Comparison of ENCODE assay signal across 8 mouse cellular contexts in genomic region chr2:31069114-31069445, GRCm38 (mm10).
A peak's percentile ranks its signal among the peaks of the same experiment; 100 is the strongest.
DNase-seq lines count a peak whose midpoint lies in the region; ATAC-seq lines count a peak whose summit lies in the region.

No protein-coding gene starts in this region.

- ATAC-seq in lung, embryonic 16.5 days (ENCODE audit: low read depth) = no peak
- no peak for ATAC-seq in limb, embryonic 12.5 days (ENCODE audit: insufficient number of reproducible peaks, insufficient read depth, low FRiP score, low TSS enrichment, low read depth)
- no peak for ATAC-seq in stomach, embryonic 15.5 days (ENCODE audit: insufficient read depth, low FRiP score, low read depth)

- DNase-seq in embryo, embryonic 10 days (ENCODE audit: low spot score) = peak; percentile 24
- no peak for DNase-seq in embryo, embryonic 11 days
- no peak for DNase-seq in lung, postnatal 36 days
- no peak for DNase-seq in frontal cortex, postnatal 25 days (ENCODE audit: low spot score in 2 of 2)
- DNase-seq in spleen, postnatal 36 days (ENCODE audit: low spot score in 2 of 2) = no peak

- no peak overlapping the region for H3K9ac ChIP-seq in lung, embryonic 16.5 days (ENCODE audit: low read length)
- no peak overlapping the region for H3K9ac ChIP-seq in limb, embryonic 12.5 days (replicated peaks)
- H3K9ac ChIP-seq in stomach, embryonic 15.5 days = no peak overlapping the region

- peak overlapping the region; percentile 79; the same call in 1 of the 2 replicates for H3K27ac ChIP-seq in lung, embryonic 16.5 days (ENCODE audit: low read length)
- peak overlapping the region; percentile 94 for H3K27ac ChIP-seq in limb, embryonic 12.5 days
- peak overlapping the region; percentile 51; the same call in 1 of the 2 replicates for H3K27ac ChIP-seq in stomach, embryonic 15.5 days

- no peaks in the 10 kb centered on the region; the same call in 1 of the 2 replicates for H3K9me3 ChIP-seq in lung, embryonic 16.5 days (ENCODE audit: control insufficient read depth, low read length)
- H3K9me3 ChIP-seq in limb, embryonic 12.5 days = 0 out of 2 replicates have a peak, but pooled peaks cover 4% of the 10 kb centered on the region
- no peaks in the 10 kb centered on the region for H3K9me3 ChIP-seq in stomach, embryonic 15.5 days

- no peaks in the 10 kb centered on the region for H3K27me3 ChIP-seq in lung, embryonic 16.5 days (ENCODE audit: control insufficient read depth, insufficient read depth, low read depth, low read length)
- H3K27me3 ChIP-seq in limb, embryonic 12.5 days = no peaks in the 10 kb centered on the region
- H3K27me3 ChIP-seq in stomach, embryonic 15.5 days (replicated peaks) = no peaks in the 10 kb centered on the region

- H3K4me2 ChIP-seq in lung, embryonic 16.5 days (ENCODE audit: low read depth, low read length) = no peak overlapping the region
- H3K4me2 ChIP-seq in limb, embryonic 12.5 days = no peak overlapping the region
- H3K4me2 ChIP-seq in stomach, embryonic 15.5 days = no peak overlapping the region

- WGBS in lung, embryonic 16.5 days = 83% methylated on average over 4 of the region's 4 CpGs
- 83% methylated on average over 4 of the region's 4 CpGs for WGBS in limb, embryonic 12.5 days
- 84% methylated on average over 4 of the region's 4 CpGs for WGBS in stomach, embryonic 15.5 days

- no peak overlapping the region for H3K4me3 ChIP-seq in lung, embryonic 16.5 days (ENCODE audit: low read length)
- H3K4me3 ChIP-seq in limb, embryonic 12.5 days (replicated peaks) = no peak overlapping the region
- no peak overlapping the region for H3K4me3 ChIP-seq in stomach, embryonic 15.5 days (replicated peaks)

- H3K36me3 ChIP-seq in lung, embryonic 16.5 days (ENCODE audit: control insufficient read depth, insufficient read depth, low read length) = no peaks in the 10 kb centered on the region; the same call in 1 of the 2 replicates
- peaks cover 18% of the 10 kb centered on the region for H3K36me3 ChIP-seq in limb, embryonic 12.5 days
- H3K36me3 ChIP-seq in stomach, embryonic 15.5 days = peaks cover 6% of the 10 kb centered on the region; the same call in 1 of the 2 replicates

- H3K4me1 ChIP-seq in lung, embryonic 16.5 days (replicated peaks; ENCODE audit: control insufficient read depth, insufficient read depth, low read length) = peaks cover 6% of the 10 kb centered on the region; the same call in 1 of the 2 replicates
- peaks cover 20% of the 10 kb centered on the region for H3K4me1 ChIP-seq in limb, embryonic 12.5 days (replicated peaks)
- no peaks in the 10 kb centered on the region for H3K4me1 ChIP-seq in stomach, embryonic 15.5 days
